Mouse (Mus musculus): ENCODE measurements around the gene Mttp. TPM values are rescaled to one million over a fixed set of nuclear protein-coding genes. Genes with fewer than 3 reads are reported as not detected.

The Mttp gene
- 0.47 and 0.54 TPM in 2 replicates for polyA plus RNA-seq (2012; rRNA removed)

GRCm38 (mm10) chr3:138144642-138145171, at the start of gene Mttp:
Mttp (minus strand) TSS chr3:138144968.
- peak within 1 kb of the TSS; percentile 95 for H3K4me3 ChIP-seq (ENCODE audit: extremely low read depth, insufficient read depth, insufficient read length)
- no peaks in the 10 kb centered on the region for H3K27me3 ChIP-seq (ENCODE audit: control insufficient read depth, insufficient read depth, low read length)
- no peak for TF ChIP-seq CTCF (IDR thresholded peaks at IDR 0.05; ENCODE audit: extremely low read depth, insufficient read depth, insufficient read length, insufficient replicate concordance)
- no peak for TF ChIP-seq POLR2A (IDR thresholded peaks at IDR 0.05; ENCODE audit: low read depth, low read length)
- H3K4me1 ChIP-seq (ENCODE audit: control insufficient read depth, insufficient read depth, insufficient read length) = no peaks in the 10 kb centered on the region
- H3K27ac ChIP-seq (ENCODE audit: insufficient read depth, low read length) = peak within 1 kb of the TSS; percentile 100
- WGBS = under 1% methylated on average over 8 of the region's 8 CpGs
- H3K36me3 ChIP-seq (ENCODE audit: control insufficient read depth, insufficient read depth, low read length) = peaks cover 2% of the 10 kb centered on the region; the same call in 1 of the 2 replicates
- peak; percentile 74 to 78 for DNase-seq (ENCODE audit: low read depth in 1 of 2, low spot score in 2 of 2)

- H3K27me3 ChIP-seq (ENCODE audit: control insufficient read depth, insufficient read depth, low read length) = no peaks in the 10 kb centered on the region
- no peak for DNase-seq (ENCODE audit: low read depth in 1 of 2, low spot score in 2 of 2)
- H3K36me3 ChIP-seq (ENCODE audit: control insufficient read depth, insufficient read depth, low read length) = no peaks in the 10 kb centered on the region
- H3K27ac ChIP-seq (ENCODE audit: insufficient read depth, low read length) = no peak within 1 kb of the TSS
- no peaks in the 10 kb centered on the region for H3K4me1 ChIP-seq (ENCODE audit: control insufficient read depth, insufficient read depth, insufficient read length)
- TF ChIP-seq CTCF (IDR thresholded peaks at IDR 0.05; ENCODE audit: extremely low read depth, insufficient read depth, insufficient read length, insufficient replicate concordance) (no peak), POLR2A (IDR thresholded peaks at IDR 0.05; ENCODE audit: low read depth, low read length) (no peak)
- 86% methylated on average over 15 of the region's 15 CpGs for whole genome bisulfite sequencing
- no peak within 1 kb of the TSS for H3K4me3 ChIP-seq (ENCODE audit: extremely low read depth, insufficient read depth, insufficient read length)
Observed at GRCm38 (mm10) chr3:138193683-138194302, 49.0 kb upstream of the Mttp start, which contains the start of gene 4930579F01Rik. 4930579F01Rik (minus strand) TSS chr3:138193825.

GRCm38 (mm10) chr3:138192260-138192659, 47.5 kb upstream of the Mttp start:
- no peak for DNase-seq (ENCODE audit: low read depth in 1 of 2, low spot score in 2 of 2)
- Histone ChIP-seq H3K36me3 (ENCODE audit: control insufficient read depth, insufficient read depth, low read length) (no peaks in the 10 kb centered on the region), H3K27me3 (ENCODE audit: control insufficient read depth, insufficient read depth, low read length) (no peaks in the 10 kb centered on the region), H3K4me1 (ENCODE audit: control insufficient read depth, insufficient read depth, insufficient read length) (no peaks in the 10 kb centered on the region), H3K27ac (ENCODE audit: insufficient read depth, low read length) (no peak overlapping the region), H3K4me3 (ENCODE audit: extremely low read depth, insufficient read depth, insufficient read length) (no peak overlapping the region)
- TF ChIP-seq POLR2A (IDR thresholded peaks at IDR 0.05; ENCODE audit: low read depth, low read length) (no peak), CTCF (IDR thresholded peaks at IDR 0.05; ENCODE audit: extremely low read depth, insufficient read depth, insufficient read length, insufficient replicate concordance) (no peak)
- 73% methylated on average over 7 of the region's 7 CpGs for WGBS

GRCm38 (mm10) chr3:138185995-138186930, 41.5 kb upstream of the Mttp start:
- no peak overlapping the region for H3K27ac ChIP-seq (ENCODE audit: insufficient read depth, low read length)
- H3K4me1 ChIP-seq (ENCODE audit: control insufficient read depth, insufficient read depth, insufficient read length) = no peaks in the 10 kb centered on the region
- no peak overlapping the region for H3K4me3 ChIP-seq (ENCODE audit: extremely low read depth, insufficient read depth, insufficient read length)
- TF ChIP-seq CTCF (IDR thresholded peaks at IDR 0.05; ENCODE audit: extremely low read depth, insufficient read depth, insufficient read length, insufficient replicate concordance) (no peak), POLR2A (IDR thresholded peaks at IDR 0.05; ENCODE audit: low read depth, low read length) (no peak)
- no peak for DNase-seq (ENCODE audit: low read depth in 1 of 2, low spot score in 2 of 2)
- no peaks in the 10 kb centered on the region; the same call in 1 of the 2 replicates for H3K27me3 ChIP-seq (ENCODE audit: control insufficient read depth, insufficient read depth, low read length)
- H3K36me3 ChIP-seq (ENCODE audit: control insufficient read depth, insufficient read depth, low read length) = no peaks in the 10 kb centered on the region
- 96% methylated on average over 26 of the region's 26 CpGs for WGBS

GRCm38 (mm10) chr3:138185290-138185689, 40.5 kb upstream of the Mttp start:
- TF ChIP-seq POLR2A (IDR thresholded peaks at IDR 0.05; ENCODE audit: low read depth, low read length) (no peak), CTCF (IDR thresholded peaks at IDR 0.05; ENCODE audit: extremely low read depth, insufficient read depth, insufficient read length, insufficient replicate concordance) (no peak)
- no peaks in the 10 kb centered on the region for H3K36me3 ChIP-seq (ENCODE audit: control insufficient read depth, insufficient read depth, low read length)
- 61% methylated on average over 4 of the region's 4 CpGs for WGBS
- H3K27ac ChIP-seq (ENCODE audit: insufficient read depth, low read length) = no peak overlapping the region
- no peak overlapping the region for H3K4me3 ChIP-seq (ENCODE audit: extremely low read depth, insufficient read depth, insufficient read length)
- no peak for DNase-seq (ENCODE audit: low read depth in 1 of 2, low spot score in 2 of 2)
- H3K4me1 ChIP-seq (ENCODE audit: control insufficient read depth, insufficient read depth, insufficient read length) = no peaks in the 10 kb centered on the region
- H3K27me3 ChIP-seq (ENCODE audit: control insufficient read depth, insufficient read depth, low read length) = no peaks in the 10 kb centered on the region; the same call in 1 of the 2 replicates

GRCm38 (mm10) chr3:138183371-138183770, 38.6 kb upstream of the Mttp start:
- no peak overlapping the region for H3K4me3 ChIP-seq (ENCODE audit: extremely low read depth, insufficient read depth, insufficient read length)
- H3K36me3 ChIP-seq (ENCODE audit: control insufficient read depth, insufficient read depth, low read length) = no peaks in the 10 kb centered on the region
- no peak for DNase-seq (ENCODE audit: low read depth in 1 of 2, low spot score in 2 of 2)
- H3K27ac ChIP-seq (ENCODE audit: insufficient read depth, low read length) = no peak overlapping the region
- 89% methylated on average over 7 of the region's 7 CpGs for WGBS
- H3K4me1 ChIP-seq (ENCODE audit: control insufficient read depth, insufficient read depth, insufficient read length) = no peaks in the 10 kb centered on the region
- TF ChIP-seq CTCF (IDR thresholded peaks at IDR 0.05; ENCODE audit: extremely low read depth, insufficient read depth, insufficient read length, insufficient replicate concordance) (no peak), POLR2A (IDR thresholded peaks at IDR 0.05; ENCODE audit: low read depth, low read length) (no peak)
- no peaks in the 10 kb centered on the region; the same call in 1 of the 2 replicates for H3K27me3 ChIP-seq (ENCODE audit: control insufficient read depth, insufficient read depth, low read length)
